Mouse (Mus musculus): ENCODE measurements around the gene Nkpd1. TPM values are rescaled to one million over a fixed set of nuclear protein-coding genes. Genes with fewer than 3 reads are reported as not detected.
A peak's percentile ranks its signal among the peaks of the same experiment; 100 is the strongest.

Gene Nkpd1
- polyA plus RNA-seq, 1 experiment from 2014 or later: 0.83 TPM

DNA sequence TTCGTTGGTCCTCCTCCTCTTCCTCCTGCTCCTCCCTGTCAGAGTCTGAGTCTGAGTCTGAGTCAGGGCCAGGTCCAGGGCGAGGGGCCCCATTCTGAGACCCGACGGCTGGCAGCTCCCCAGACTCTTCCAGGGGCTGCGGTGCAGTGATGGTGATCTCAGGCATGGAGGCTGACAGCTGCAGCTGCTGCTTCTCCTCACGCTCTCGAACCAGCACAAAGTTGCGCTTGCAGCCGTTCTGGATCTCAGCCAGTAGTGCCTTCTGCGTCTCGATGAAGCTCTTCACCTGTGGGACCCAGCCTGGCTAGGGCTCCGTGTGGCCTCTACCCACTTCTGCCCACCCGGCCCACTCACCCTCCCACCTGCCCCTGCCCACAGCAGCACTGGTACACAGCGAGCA lies 14.6 kb downstream of the Nkpd1 start:
- H3K27me3 ChIP-seq (replicated peaks): no peaks in the 10 kb centered on the region
- H3K36me3 ChIP-seq: peaks cover 45% of the 10 kb centered on the region
- 84% methylated on average over 13 of the region's 14 CpGs for WGBS
- no peak for ATAC-seq (ENCODE audit: insufficient read depth, low FRiP score, low read depth)
- H3K4me3 ChIP-seq (replicated peaks): no peak overlapping the region
- no peak overlapping the region for H3K9ac ChIP-seq
- no peaks in the 10 kb centered on the region for H3K4me1 ChIP-seq
- no peak overlapping the region for H3K4me2 ChIP-seq
- no peaks in the 10 kb centered on the region for H3K9me3 ChIP-seq
- H3K27ac ChIP-seq: no peak overlapping the region

DNA sequence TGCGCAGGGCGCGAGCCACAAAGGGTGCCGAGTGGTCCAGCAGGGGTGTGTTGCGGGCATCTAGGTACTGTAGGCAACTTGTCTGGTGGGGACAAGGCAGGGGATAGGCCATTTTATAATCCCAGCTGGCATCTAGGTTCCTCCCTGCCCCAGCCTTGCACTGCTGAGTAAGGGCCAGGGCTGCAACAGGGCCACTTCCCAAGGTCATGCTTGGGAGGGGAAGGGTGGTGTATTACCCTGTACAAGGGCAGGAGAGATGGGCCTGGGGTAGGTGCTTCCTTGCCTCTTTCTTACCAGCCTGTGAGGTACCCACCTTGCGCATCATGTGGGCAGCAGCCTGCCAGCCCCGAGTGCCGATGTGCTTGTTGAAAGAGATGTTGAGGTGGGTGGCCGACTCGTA lies 17.0 kb downstream of the Nkpd1 start:
- peak; percentile 12; the same call in 1 of the 2 replicates for ATAC-seq (ENCODE audit: insufficient read depth, low FRiP score, low read depth)
- Histone ChIP-seq H3K4me2 (no peak overlapping the region), H3K27ac (no peak overlapping the region), H3K9ac (no peak overlapping the region), H3K9me3 (no peaks in the 10 kb centered on the region), H3K27me3 (replicated peaks) (no peaks in the 10 kb centered on the region), H3K4me3 (replicated peaks) (no peak overlapping the region), H3K36me3 (peaks cover 43% of the 10 kb centered on the region), H3K4me1 (no peaks in the 10 kb centered on the region)
- WGBS: 91% methylated on average over 10 of the region's 10 CpGs

DNA sequence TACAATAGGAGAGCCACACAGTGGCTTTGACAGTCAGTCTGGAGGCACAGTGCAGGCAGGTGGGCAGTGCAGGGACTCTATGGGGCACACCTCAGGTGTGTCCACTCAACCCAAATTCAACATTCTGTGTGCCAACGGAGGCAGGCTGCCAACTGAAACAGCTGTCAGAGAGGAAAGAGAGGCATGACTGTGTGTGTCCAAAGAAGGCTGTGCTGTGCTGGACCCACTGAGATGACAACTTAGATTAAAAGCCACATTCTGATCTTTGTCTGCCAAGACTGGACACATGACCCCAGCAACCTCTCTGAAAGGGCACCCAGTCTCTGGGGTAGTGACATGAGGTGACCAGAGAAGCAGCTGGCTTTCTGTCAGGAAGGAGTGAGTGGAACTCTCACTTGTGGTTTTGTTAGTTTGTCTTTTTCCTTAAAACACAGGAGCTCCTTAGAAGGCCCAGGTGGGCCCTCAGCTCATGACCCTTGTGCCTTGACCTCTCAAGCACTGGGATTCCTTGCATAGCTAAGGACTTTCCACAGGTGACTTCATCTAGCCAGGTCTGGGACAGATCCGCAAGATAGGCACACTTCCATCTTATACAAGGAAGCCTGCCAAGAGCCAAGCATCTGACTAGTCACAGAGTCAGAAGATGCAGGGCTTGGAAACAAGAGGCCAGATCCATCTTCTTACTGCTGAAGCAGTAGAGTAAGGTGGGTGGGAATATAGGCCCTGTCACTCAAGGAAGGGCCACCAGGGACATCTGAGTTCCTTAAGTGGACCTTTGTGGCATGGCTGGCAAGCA lies 23.3 kb downstream of the Nkpd1 start:
- ATAC-seq (ENCODE audit: insufficient read depth, low FRiP score, low read depth): no peak
- Histone ChIP-seq H3K4me1 (peaks cover 31% of the 10 kb centered on the region), H3K36me3 (no peaks in the 10 kb centered on the region), H3K27me3 (replicated peaks) (no peaks in the 10 kb centered on the region), H3K9me3 (no peaks in the 10 kb centered on the region), H3K27ac (no peak overlapping the region), H3K9ac (no peak overlapping the region), H3K4me2 (no peak overlapping the region), H3K4me3 (replicated peaks) (no peak overlapping the region)
- 74% methylated on average over 2 of the region's 2 CpGs for WGBS

DNA sequence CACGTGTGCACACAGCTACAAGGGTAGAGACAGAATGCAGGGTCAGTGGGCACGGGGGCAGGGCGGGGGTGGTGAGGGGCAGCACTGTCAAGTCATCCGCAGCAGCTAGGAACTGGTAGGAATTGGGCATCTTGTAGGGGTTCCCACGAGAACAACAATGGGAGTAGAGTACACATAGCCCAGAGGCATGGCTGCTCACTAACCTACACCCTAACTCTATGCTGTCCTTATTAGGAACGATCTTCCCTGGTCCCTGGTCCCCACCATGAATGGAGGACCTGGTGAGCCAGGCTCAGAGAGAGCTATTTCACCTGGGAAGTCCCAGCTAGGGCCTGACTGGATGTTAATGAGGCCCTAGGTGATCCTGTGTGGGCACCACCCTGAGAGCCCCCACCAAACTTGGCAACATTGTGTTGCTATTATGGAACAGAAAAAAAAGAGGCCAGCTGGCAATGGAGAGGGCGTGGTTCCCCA lies 24.1 kb downstream of the Nkpd1 start:
- peaks cover 37% of the 10 kb centered on the region for H3K4me1 ChIP-seq
- no peak overlapping the region for H3K4me2 ChIP-seq
- no peaks in the 10 kb centered on the region for H3K27me3 ChIP-seq (replicated peaks)
- H3K9ac ChIP-seq: no peak overlapping the region
- no peaks in the 10 kb centered on the region for H3K9me3 ChIP-seq
- H3K36me3 ChIP-seq: no peaks in the 10 kb centered on the region
- no peak for ATAC-seq (ENCODE audit: insufficient read depth, low FRiP score, low read depth)
- WGBS: 73% methylated on average over 7 of the region's 7 CpGs
- H3K4me3 ChIP-seq (replicated peaks): no peak overlapping the region
- H3K27ac ChIP-seq: no peak overlapping the region

DNA sequence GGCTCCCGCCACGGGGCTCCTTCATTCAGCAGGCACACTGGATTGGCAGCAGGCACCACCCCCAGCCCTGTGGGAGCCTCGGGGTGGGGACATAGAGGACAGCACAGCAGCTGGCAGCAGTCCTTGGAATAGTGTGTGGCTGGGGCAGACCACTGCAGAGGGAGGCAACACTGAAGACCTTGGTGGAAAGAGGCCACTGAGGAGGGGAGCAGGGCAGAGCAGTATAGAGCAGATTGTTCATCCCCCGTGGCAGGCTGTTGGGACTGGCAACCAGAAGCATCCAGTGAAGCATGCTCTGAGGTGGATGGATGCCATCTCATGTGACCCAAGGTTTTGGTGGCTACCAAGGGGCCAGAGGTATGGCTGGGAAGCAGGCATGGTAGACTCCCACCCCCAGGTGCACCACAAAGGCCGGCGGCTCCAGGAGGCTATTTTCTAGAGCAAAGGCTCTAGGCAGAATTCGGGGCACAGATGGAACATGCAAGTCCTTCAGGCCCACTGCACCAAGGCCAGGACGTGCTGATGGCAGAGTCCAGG lies 24.6 kb downstream of the Nkpd1 start:
- 58% methylated on average over 8 of the region's 8 CpGs for WGBS
- Histone ChIP-seq H3K36me3 (no peaks in the 10 kb centered on the region), H3K4me2 (no peak overlapping the region), H3K9me3 (no peaks in the 10 kb centered on the region), H3K27ac (no peak overlapping the region), H3K4me1 (peaks cover 42% of the 10 kb centered on the region), H3K9ac (no peak overlapping the region), H3K27me3 (replicated peaks) (no peaks in the 10 kb centered on the region), H3K4me3 (replicated peaks) (no peak overlapping the region)
- ATAC-seq (ENCODE audit: insufficient read depth, low FRiP score, low read depth): no peak

- 36% methylated on average over 6 of the region's 6 CpGs for WGBS
- 0 out of 2 replicates have a peak overlapping the region, but pooled peaks have one; percentile 40 for H3K27ac ChIP-seq
- H3K4me1 ChIP-seq: peaks cover 51% of the 10 kb centered on the region
- H3K4me3 ChIP-seq (replicated peaks): no peak overlapping the region
- H3K4me2 ChIP-seq: no peak overlapping the region
- no peaks in the 10 kb centered on the region for H3K27me3 ChIP-seq (replicated peaks)
- no peaks in the 10 kb centered on the region for H3K9me3 ChIP-seq
- no peak overlapping the region for H3K9ac ChIP-seq
- no peaks in the 10 kb centered on the region for H3K36me3 ChIP-seq
- ATAC-seq (ENCODE audit: insufficient read depth, low FRiP score, low read depth): no peak
These were observed 25.9 kb downstream of the Nkpd1 start for GRCm38 (mm10) chr7:19543584-19543983.

DNA sequence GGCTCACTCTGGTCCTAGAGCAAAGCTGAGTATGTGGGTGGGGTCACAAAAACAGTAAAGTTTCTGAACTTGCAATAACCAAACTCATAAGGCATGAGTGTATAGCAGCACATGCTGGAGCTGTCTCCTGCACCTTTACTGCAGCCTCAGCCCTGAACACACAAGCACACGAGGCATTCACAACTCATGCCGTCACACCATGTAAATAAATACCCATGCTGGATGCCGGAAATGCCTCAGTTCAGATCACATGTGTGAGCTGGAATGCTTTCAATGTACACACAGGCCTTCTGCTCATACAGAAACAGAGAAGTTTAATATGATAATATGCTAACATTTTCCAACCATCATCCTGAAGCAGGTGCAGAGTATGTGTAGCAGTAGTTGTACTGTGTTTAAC lies 28.4 kb downstream of the Nkpd1 start:
- Histone ChIP-seq H3K27me3 (replicated peaks) (no peaks in the 10 kb centered on the region), H3K4me1 (peaks cover 54% of the 10 kb centered on the region), H3K27ac (peak overlapping the region; percentile 73; the same call in 1 of the 2 replicates), H3K9me3 (no peaks in the 10 kb centered on the region), H3K9ac (no peak overlapping the region), H3K4me2 (no peak overlapping the region), H3K4me3 (replicated peaks) (no peak overlapping the region), H3K36me3 (peaks cover 4% of the 10 kb centered on the region; the same call in 1 of the 2 replicates)
- WGBS: 28% methylated on average over 3 of the region's 3 CpGs
- no peak for ATAC-seq (ENCODE audit: insufficient read depth, low FRiP score, low read depth)

DNA sequence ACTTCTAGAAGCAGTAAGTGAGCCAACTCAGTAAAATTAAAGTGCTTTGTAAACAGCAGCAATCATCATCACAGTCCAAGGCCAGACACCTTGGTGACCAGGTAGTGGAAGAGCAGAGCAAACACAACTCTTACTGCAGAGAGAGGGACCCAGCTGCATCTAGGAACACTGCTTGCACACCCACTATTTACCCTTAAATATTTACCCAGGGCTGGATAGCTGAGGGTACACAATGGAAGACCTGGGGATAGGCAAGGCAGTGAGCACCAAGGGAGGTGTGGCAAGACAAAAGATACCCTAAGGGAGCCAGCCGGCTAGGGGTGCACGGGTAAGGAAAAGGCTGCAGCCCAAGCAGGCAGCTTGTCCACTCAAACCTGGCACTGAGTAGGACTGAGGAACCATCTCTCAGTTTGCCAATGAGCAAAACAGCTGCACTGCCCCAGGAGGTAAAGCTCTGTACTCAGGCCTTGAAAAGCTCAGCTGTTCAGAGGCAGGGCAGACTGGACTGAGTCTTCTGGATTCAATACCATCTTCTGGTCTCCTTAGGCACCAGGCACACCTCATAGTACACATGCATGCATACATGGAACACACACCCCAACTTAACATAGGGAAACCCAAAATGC lies 29.8 kb downstream of the Nkpd1 start:
- Histone ChIP-seq H3K4me1 (peaks cover 52% of the 10 kb centered on the region), H3K4me3 (replicated peaks) (no peak overlapping the region), H3K4me2 (peak overlapping the region; percentile 0; the same call in 1 of the 2 replicates), H3K9me3 (no peaks in the 10 kb centered on the region), H3K27ac (peak overlapping the region; percentile 73), H3K9ac (no peak overlapping the region), H3K36me3 (peaks cover 4% of the 10 kb centered on the region; the same call in 1 of the 2 replicates), H3K27me3 (replicated peaks) (no peaks in the 10 kb centered on the region)
- peak; percentile 81 for ATAC-seq (ENCODE audit: insufficient read depth, low FRiP score, low read depth)
- WGBS: 54% methylated on average over 2 of the region's 2 CpGs

- H3K27ac ChIP-seq: no peak overlapping the region
- no peak for ATAC-seq (ENCODE audit: insufficient read depth, low FRiP score, low read depth)
- H3K36me3 ChIP-seq: peaks cover 17% of the 10 kb centered on the region; the same call in 1 of the 2 replicates
- H3K4me3 ChIP-seq (replicated peaks): no peak overlapping the region
- no peaks in the 10 kb centered on the region for H3K9me3 ChIP-seq
- WGBS: 70% methylated on average over 10 of the region's 10 CpGs
- no peaks in the 10 kb centered on the region for H3K27me3 ChIP-seq (replicated peaks)
- H3K4me1 ChIP-seq: peaks cover 47% of the 10 kb centered on the region
- H3K4me2 ChIP-seq: no peak overlapping the region
- no peak overlapping the region for H3K9ac ChIP-seq
These were observed 31.8 kb downstream of the Nkpd1 start for GRCm38 (mm10) chr7:19549394-19549793.

DNA sequence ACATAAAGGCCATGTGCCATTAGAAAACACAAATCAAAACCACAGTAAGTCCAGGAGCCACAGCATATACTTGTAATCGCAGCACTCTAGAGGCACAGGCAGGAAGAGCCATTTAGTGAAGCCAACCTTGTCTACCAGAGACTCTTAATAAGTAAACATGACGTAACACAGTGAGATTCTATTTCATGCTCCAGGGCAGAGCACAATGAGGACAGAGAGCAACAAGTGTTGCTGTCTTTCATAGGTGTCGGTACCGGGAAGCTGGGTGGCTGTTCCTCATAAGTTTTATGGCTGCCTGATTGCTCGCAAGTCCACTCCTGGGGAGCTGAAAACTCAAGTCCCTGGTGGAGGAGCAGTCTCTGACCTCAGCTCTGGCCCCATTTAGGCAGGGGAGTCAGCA lies 34.0 kb downstream of the Nkpd1 start:
- no peak for ATAC-seq (ENCODE audit: insufficient read depth, low FRiP score, low read depth)
- Histone ChIP-seq H3K27me3 (replicated peaks) (no peaks in the 10 kb centered on the region), H3K4me2 (no peak overlapping the region), H3K36me3 (peaks cover 24% of the 10 kb centered on the region), H3K9me3 (no peaks in the 10 kb centered on the region), H3K4me3 (replicated peaks) (no peak overlapping the region), H3K9ac (no peak overlapping the region), H3K4me1 (peaks cover 30% of the 10 kb centered on the region; the same call in 1 of the 2 replicates), H3K27ac (0 out of 2 replicates have a peak overlapping the region, but pooled peaks have one; percentile 5)
- WGBS: 78% methylated on average over 5 of the region's 5 CpGs

DNA sequence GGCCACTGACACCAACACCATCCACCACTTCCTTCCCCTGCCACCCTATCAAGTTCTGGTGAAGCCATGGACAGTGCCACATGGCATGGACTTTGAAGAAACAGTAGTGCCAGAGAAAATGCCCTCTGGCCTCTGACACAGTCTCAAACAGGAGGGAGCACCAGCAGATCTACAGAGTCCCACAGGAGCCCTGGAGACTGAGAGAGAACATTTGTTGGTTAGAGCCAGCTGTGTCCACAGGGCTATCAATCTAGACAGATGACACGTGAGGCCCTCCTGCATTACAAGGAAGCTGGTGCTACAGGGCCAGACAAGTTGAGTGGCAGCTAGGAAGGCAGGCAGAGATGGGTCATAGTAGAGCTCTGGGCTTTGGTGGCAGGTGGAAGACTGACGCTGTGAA lies 34.8 kb downstream of the Nkpd1 start:
- peaks cover 24% of the 10 kb centered on the region for H3K36me3 ChIP-seq
- H3K4me3 ChIP-seq (replicated peaks): no peak overlapping the region
- H3K27ac ChIP-seq: no peak overlapping the region
- H3K9me3 ChIP-seq: no peaks in the 10 kb centered on the region
- no peak overlapping the region for H3K4me2 ChIP-seq
- H3K27me3 ChIP-seq (replicated peaks): no peaks in the 10 kb centered on the region
- WGBS: 39% methylated on average over 2 of the region's 2 CpGs
- H3K9ac ChIP-seq: no peak overlapping the region
- peaks cover 26% of the 10 kb centered on the region for H3K4me1 ChIP-seq
- peak; percentile 82; the same call in 1 of the 2 replicates for ATAC-seq (ENCODE audit: insufficient read depth, low FRiP score, low read depth)

DNA sequence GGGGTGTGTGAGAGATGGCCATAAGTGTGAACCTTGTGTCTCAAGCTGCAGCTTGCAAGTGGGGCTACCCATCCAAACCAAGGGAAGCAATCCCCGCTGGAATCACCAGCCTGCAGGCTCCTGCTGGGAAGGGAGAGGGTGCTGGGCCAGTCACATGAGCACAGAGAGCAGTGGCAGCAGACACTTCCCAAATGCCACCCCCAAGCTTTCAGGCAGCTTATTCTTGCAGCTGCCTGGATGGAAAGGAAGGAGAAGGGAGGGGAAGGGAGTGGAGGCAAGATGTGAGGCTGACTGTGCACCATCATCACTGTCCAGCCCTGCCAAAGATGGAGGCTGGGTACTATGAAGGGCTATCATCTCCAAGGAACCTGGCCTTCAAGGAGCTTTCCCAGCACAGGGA lies 36.5 kb downstream of the Nkpd1 start:
- no peaks in the 10 kb centered on the region for H3K27me3 ChIP-seq (replicated peaks)
- WGBS: 92% methylated on average over 1 of the region's 1 CpGs
- ATAC-seq (ENCODE audit: insufficient read depth, low FRiP score, low read depth): no peak

More for the DNA sequence above, 36.5 kb downstream of the Nkpd1 start:
- Histone ChIP-seq H3K36me3 (peaks cover 23% of the 10 kb centered on the region), H3K27ac (no peak overlapping the region), H3K9me3 (no peaks in the 10 kb centered on the region), H3K4me2 (no peak overlapping the region), H3K4me3 (replicated peaks) (no peak overlapping the region), H3K9ac (no peak overlapping the region), H3K4me1 (peaks cover 31% of the 10 kb centered on the region)
